Mouse (Mus musculus) olfactory bulb, adult 2 months (tissue): ENCODE measurements around the gene Ccdc155. TPM values are rescaled to one million over a fixed set of nuclear protein-coding genes. Genes with fewer than 3 reads are reported as not detected.
A peak's percentile ranks its signal among the peaks of the same experiment; 100 is the strongest.

Experiments
- H3K27ac ChIP-seq: fragments of 200-500 bp; 2 replicates; pipeline ENCODE4 v1.5.1; 2012; ENCODE audit warnings: low read depth, low read length; ENCODE audit not compliant: insufficient read depth
- H3K4me1 ChIP-seq: fragments of 200-500 bp; 2 replicates; pipeline ENCODE4 v1.6.1; 2012; ENCODE audit warnings: low read length; ENCODE audit not compliant: control insufficient read depth, insufficient read depth
- H3K4me3 ChIP-seq: fragments of 200-500 bp; 2 replicates; pipeline ENCODE4 v1.5.1; 2012; ENCODE audit warnings: mild to moderate bottlenecking, low read depth, low read length, moderate library complexity; ENCODE audit not compliant: insufficient read depth
- CTCF ChIP-seq: fragments of 200-500 bp; IDR thresholded peaks from 2 replicates; pipeline ENCODE4 v1.5.1; 2012; ENCODE audit warnings: low read depth, mild to moderate bottlenecking, low read length, moderate library complexity; ENCODE audit not compliant: insufficient read depth
- POLR2A ChIP-seq: fragments of 200-500 bp; IDR thresholded peaks from 2 replicates; pipeline ENCODE4 v1.6.1; 2012; ENCODE audit warnings: mild to moderate bottlenecking, low read depth, low read length, moderate library complexity; ENCODE audit not compliant: insufficient read depth
- WGBS: fragments of 180-500 bp; shearing (Covaris S2); methylation state at CpG from one replicate; pipeline ENCODE4 v1.1.7; 2018; 5-methylcytosine and 5-hydroxymethylcytosine counted together
- polyA plus RNA-seq: library from polyadenylated mRNA; stranded (reverse); fragments of >200 nt; gene quantifications from 2 replicates; pipeline ENCODE4 v1.2.4, GENCODE M21; 2012; ENCODE audit warnings: low replicate concordance; ENCODE audit not compliant: missing spikeins, insufficient read depth, insufficient read length

Ccdc155 gene
- polyA plus RNA-seq, 1 experiment: not detected

DNA sequence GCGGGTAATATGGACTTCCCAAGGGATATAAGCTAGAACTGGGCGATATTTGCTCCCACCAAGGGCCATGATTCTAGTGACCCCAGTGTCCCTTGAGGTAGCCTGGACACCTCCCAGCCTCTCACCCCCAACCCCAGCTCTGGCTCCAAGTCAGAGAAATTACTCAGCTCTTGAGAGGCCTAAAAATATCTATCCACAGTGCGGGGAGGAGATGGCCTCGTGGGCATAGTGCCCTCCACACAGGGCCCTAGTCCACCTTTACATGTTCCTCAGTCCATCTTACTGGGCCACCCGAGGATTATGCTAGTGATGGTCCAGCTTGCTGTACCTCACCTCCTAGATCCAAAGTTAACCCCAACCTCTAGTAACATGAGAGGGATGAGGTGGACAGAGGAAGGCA lies 39.9 kb downstream of the Ccdc155 start:
- Histone ChIP-seq H3K4me3 (no peak overlapping the region), H3K4me1 (peaks cover 12% of the 10 kb centered on the region), H3K27ac (no peak overlapping the region)
- TF ChIP-seq CTCF (no peak), POLR2A (no peak)
- 68% methylated on average over 5 of the region's 5 CpGs for WGBS

DNA sequence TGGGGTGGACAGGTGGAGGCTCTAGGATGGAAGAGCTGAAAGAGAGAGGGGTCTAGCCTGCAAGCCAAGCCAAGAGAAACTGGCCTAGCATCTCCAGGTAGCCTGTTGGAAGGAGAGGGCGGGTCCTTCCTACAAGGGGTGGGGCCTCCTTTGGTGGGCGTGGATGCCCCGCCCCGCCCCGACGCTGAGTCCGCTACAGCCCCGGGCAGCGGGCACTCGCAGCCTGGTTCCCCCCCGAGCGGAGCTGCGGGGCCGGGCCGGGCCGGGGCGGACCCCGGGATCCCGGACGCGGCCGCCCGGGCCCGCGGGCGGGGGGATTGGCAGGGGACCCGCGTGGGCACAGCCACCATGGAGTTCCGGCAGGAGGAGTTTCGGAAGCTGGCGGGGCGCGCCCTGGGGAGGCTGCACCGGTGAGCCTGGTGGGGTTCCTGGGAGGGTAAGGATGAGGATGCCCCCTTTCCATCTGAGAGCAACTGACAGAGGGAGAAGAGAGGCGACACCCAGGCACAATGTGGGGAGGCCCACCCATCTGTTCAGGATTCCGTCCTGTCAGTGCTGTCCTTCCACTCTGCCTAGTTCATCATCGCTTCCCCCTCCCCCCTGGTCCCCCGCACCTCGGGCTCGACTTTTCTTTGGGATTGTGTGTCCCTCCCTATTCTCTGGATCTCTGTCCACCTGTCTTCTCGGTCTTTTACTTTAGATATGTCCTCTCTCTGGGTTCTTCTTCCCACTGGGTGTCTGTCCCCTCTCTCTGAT lies 40.8 kb downstream of the Ccdc155 start, which contains the start of gene Slc17a7:
TSS of gene Slc17a7 (plus strand) at position 215 of the 756 bp plus-strand sequence.
- TF ChIP-seq POLR2A: no peak
- TF ChIP-seq CTCF: no peak
- 2% methylated on average over 41 of the region's 41 CpGs for WGBS
- H3K4me3 ChIP-seq: peak within 1 kb of the TSS; percentile 28
- no peak within 1 kb of the TSS for H3K27ac ChIP-seq
- peaks cover 12% of the 10 kb centered on the region for H3K4me1 ChIP-seq

DNA sequence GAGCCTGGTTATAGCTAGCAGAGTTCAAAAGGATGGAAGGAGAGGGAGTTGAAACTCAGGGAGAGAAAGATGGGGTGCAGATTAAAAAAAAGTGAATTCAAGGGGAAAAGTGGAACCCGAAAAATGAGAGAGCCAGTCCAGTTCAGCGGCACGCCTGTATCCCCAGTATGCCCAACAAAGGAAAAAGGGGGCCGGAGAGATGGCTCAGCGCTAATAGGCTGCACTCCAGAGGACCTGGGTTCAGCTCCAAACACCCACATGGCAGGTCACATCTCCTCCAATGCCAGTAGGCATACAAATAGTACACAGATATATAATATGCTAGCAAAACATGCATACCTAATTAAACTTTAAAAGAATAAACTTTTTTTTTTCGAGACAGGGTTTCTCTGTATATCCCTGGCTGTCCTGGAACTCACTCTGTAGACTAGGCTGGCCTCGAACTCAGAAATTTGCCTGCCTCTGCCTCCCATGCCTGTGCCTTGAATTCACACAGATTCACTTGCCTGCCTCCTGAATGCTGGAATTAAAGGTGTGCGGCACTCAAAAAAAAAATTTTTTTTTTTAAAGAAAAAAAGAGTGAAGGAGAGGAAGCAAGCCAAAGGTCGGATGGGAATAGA lies 41.6 kb downstream of the Ccdc155 start:
- no peak overlapping the region for H3K27ac ChIP-seq
- H3K4me3 ChIP-seq: no peak overlapping the region
- peaks cover 7% of the 10 kb centered on the region for H3K4me1 ChIP-seq
- no peak for TF ChIP-seq POLR2A
- no peak for TF ChIP-seq CTCF
- 72% methylated on average over 9 of the region's 9 CpGs for WGBS

DNA sequence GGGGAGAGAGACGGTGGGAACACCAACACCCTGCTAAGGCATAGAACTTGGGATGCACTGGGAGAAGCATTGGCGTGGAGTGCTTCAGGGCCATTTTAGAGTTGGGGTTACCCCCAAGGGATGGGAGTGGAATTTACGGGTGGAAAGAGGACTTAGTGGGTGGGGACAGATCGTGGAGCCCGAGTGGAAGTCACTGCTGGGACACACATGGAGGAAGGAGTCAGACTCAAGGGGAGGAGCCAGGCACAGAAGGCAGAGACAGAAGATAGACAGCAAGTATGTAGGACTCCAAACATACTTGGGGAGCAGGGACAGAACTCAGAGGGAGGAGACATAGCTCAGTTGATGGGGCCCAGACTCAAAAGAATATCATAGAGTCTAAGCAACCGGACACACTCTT lies 42.1 kb downstream of the Ccdc155 start:
- Histone ChIP-seq H3K4me1 (peaks cover 7% of the 10 kb centered on the region), H3K4me3 (peak overlapping the region; percentile 46), H3K27ac (no peak overlapping the region)
- TF ChIP-seq POLR2A (no peak), CTCF (no peak)
- WGBS: 26% methylated on average over 6 of the region's 6 CpGs

DNA sequence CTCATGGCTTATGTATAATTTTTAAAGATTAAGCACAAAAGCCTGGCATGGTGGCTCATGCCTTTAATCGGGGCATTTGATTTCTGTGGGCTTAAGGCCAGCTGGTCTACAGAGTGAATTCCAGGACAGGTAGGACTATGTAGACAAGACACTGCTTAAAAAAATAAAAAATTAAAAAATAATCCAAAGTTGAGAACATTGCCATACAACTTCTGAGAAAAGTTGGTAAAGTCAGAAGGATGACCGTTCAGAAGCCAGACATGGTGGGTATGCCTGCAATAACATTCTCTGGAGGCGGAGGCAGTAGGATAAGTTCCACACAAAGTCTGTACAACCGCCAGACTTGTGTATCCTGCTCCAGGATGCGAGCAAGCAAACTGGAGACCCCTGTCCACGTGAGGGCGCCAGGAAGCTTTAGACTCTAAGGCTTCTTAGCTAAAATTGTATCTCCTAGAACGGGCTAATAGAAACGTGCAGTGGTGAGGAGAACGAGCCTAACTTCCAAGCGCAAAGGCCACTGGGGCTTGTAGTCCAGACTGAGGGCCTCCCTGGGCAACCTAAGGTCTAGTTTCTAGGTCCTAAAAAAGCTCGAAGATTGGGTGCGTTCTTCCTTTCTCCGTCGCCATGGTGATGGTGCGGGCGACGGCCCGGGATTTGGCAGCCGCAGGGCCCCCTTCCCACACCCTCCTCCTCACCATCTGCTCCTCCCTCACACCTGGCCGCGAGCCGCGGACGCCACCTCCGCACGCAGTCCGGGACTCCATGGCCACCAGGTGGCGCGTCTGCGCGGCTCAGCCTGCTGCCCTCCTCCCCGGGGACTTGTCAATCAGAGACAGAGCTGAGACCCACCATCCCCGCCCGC lies 42.8 kb downstream of the Ccdc155 start:
- Histone ChIP-seq H3K4me1 (peaks cover 7% of the 10 kb centered on the region), H3K4me3 (peak overlapping the region; percentile 46), H3K27ac (no peak overlapping the region)
- TF ChIP-seq CTCF (peak; percentile 88), POLR2A (0 out of 2 replicates have a peak, but pooled peaks have one; percentile 13)
- 3% methylated on average over 35 of the region's 35 CpGs for whole genome bisulfite sequencing

DNA sequence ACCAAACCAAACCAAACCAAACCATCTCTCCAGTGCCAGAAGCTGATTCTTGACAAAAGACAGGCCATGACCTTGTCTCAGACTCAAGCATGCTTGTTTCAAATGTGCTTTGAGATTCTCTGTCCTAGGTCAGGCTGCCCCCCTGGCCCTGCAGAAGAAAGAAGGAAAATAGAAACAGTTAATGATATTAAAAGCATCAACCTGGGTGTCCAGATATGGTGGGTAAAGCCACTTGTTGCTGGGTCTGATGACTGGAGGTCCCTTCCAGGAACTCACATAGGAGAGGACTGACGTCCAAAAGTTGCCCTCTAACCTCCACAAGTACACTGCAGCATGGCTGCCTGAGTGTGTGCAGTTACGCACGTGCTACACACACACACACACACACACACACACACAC lies 43.8 kb downstream of the Ccdc155 start:
- Histone ChIP-seq H3K27ac (no peak overlapping the region), H3K4me1 (peaks cover 7% of the 10 kb centered on the region)
- WGBS: 90% methylated on average over 3 of the region's 3 CpGs

DNA sequence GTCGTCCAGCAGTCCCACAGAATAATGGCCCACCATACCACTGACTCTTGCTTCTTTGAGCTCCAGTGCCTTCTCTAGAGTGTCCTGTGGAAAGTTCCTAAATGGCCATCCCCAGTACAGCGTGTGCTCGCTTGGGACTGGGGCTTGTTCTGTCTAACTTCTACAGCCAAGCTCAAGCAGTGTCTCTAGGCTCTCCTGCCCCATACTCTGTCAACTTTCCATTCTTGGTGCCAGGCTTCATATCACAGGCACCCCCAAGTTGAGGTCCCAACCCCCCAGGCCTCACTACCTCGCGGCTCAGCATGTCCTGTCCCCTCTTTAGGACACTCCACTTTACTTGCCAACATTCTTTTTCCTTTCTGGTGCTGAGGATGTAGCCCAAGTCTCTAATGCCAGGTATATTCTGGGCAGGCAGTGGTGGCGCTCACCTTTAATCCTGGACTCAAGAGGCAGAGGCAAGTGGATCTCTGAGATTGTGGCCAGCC lies 44.3 kb downstream of the Ccdc155 start:
- H3K27ac ChIP-seq: no peak overlapping the region
- peaks cover 7% of the 10 kb centered on the region for H3K4me1 ChIP-seq
- no peak overlapping the region for H3K4me3 ChIP-seq
- TF ChIP-seq POLR2A (no peak), CTCF (no peak)
- 95% methylated on average over 6 of the region's 6 CpGs for WGBS

More for the DNA sequence above, 43.8 kb downstream of the Ccdc155 start:
- H3K4me3 ChIP-seq: no peak overlapping the region
- TF ChIP-seq POLR2A: no peak
- TF ChIP-seq CTCF: no peak

DNA sequence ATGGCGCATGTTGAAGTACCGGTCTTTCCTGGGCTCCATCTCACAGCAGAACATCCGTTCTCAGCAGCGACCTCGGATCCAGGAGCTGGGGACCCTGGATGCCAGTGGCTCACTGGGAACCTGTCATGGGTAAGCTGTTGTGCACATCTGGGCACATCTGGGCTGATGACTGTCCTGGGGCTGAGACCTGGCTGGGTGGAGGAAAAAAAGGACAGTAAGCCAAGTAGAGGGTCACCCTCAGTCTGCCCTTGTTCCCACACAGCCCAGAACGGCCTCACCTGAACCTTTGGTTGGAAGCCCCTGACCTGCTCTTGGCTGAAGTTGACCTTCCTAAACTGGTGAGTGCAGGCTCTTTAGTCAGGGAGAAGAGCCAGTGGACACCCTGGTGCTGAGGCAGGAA lies 45.7 kb downstream of the Ccdc155 start:
- Histone ChIP-seq H3K4me1 (peaks cover 11% of the 10 kb centered on the region), H3K4me3 (no peak overlapping the region), H3K27ac (no peak overlapping the region)
- WGBS: 98% methylated on average over 6 of the region's 6 CpGs
- TF ChIP-seq POLR2A (no peak), CTCF (no peak)

DNA sequence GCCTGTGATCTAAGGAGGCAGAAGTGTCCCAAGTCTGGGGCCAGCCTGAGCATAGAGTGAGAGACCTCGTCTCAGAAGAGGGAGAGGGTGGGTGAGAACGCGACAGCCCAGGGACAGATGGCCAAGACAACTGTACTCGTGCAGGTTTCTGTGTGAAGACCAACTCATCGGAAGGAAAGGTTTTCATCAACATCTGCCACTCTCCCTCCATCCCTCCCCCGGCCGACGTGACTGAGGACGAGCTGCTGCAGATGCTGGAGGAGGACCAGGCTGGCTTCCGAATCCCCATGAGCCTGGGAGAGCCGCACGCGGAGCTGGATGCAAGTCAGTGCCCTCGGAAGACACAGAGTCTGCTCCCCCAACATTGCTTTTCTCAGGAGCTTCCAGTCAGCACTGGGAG lies 47.2 kb downstream of the Ccdc155 start:
- H3K4me1 ChIP-seq: peaks cover 9% of the 10 kb centered on the region
- TF ChIP-seq POLR2A (no peak), CTCF (no peak)
- no peak overlapping the region for H3K27ac ChIP-seq
- no peak overlapping the region for H3K4me3 ChIP-seq
- WGBS: 87% methylated on average over 14 of the region's 14 CpGs
